Mouse (Mus musculus): ENCODE data around the gene H2-Q10.
"Not testable (repeated sequence)": the region's sequence is repeated elsewhere in the genome, so short reads cannot be mapped to it uniquely, and the experiment has no call there.

H2-Q10 gene

DNA sequence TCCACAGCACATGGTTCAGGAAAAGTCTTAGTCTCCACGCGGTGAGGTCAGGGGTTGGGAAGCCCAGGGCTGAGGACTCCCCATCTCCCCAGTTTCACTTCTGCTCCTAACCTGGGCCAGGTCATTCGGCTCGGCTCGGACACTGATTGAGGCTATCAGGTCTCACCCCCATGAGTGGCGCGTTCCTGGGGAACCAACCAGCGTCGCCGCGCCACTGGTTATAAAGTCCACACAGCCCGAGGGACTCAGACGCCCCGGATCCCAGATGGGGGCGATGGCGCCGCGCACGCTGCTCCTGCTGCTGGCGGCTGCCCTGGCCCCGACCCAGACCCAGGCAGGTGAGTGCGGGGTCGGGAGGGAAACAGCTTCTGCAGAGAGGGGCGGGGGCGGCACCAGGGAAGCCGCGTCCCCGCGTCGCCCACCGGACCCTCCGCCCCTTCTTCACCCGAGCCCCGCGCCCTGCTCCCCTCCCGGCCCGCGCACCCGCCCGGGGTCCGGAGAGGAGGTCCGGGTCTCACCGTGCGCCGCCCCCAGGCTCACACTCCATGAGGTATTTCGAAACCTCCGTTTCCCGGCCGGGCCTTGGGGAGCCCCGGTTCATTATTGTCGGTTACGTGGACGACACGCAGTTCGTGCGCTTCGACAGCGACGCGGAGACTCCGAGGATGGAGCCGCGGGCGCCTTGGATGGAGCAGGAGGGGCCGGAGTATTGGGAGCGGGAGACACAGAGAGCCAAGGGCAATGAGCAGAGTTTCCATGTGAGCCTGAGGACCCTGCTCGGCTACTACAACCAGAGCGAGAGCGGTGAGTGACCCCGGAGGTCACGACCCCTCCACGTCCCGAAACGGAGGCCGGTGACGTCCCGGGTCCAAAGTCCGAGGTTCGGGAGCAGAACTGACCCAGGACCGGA, at the start of gene H2-Q10:
Gene H2-Q10, plus strand, starts transcription at position 248 of the 910 bp plus-strand sequence.
- no peak for DNase-seq (ENCODE audit: low spot score in 2 of 2)

DNA sequence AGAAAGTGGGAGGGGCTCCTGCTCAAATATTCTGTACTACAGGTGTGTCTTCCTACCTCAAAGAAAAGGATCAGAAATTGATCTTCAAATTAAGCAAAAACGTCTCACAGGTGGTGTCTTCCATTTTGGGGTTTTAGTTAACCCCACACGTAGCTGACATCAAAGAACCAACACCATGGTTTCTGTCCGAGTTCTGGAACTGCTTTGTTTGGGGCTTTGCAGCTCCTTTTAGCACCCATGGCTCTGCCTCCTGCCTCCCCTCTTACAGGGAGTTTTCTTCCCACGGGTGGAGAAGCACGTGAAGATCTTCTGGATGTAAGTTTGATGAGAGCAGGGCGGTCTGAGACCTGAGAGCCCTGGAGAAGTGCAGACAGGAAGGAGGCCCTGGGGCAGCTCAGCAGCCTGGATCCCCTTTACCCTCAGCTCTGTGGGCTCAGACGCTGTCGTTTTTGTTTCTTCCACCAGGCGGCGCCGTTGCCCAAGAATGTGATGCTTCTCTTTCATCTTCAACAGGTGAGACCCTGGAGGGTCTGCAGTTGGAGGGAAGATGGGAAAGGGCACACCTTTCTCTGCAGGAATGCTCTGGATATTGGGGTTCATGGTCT, 49.6 kb upstream of the H2-Q10 start:
- DNase-seq (ENCODE audit: low spot score in 2 of 2) = not testable (repeated sequence)

DNA sequence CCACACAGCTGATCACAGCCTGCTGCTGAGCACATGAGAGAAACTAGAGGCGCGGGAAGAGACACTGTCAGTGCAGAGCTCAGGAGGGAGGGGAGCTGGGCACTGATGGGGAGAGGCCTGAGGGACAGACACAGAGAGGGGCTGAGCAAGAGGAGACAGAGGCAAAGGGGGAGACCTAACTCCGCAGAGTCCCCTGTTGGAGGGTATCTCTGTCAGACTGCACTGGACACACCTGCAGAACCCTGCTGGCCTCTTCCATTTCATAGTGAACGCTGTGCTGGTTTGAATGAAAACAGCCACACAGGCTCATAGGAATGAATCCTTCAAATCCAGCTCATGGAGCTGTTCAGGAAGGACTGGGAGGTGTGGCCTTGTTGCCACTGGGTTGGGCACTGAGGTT, 48.6 kb upstream of the H2-Q10 start:
- not testable (repeated sequence) for DNase-seq (ENCODE audit: low spot score in 2 of 2)

DNA sequence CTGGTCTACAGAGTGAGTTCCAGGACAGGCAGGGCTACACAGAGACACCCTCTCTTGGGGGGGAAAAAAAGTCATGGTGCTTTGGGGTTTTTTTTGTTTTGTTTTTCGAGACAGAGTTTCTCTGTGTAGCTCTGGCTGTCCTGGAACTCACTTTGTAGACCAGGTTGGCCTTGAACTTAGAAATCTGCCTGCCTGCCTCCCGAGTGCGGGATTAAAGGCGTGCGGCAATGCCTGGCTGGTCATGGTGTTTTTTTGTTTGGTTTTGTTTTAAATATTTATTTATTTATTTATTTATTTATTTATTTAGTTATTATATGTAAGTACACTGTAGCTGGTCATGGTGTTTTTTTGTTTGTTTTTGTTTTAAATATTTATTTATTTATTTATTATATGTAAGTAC, 47.5 kb upstream of the H2-Q10 start:
- not testable (repeated sequence) for DNase-seq (ENCODE audit: low spot score in 2 of 2)

DNA sequence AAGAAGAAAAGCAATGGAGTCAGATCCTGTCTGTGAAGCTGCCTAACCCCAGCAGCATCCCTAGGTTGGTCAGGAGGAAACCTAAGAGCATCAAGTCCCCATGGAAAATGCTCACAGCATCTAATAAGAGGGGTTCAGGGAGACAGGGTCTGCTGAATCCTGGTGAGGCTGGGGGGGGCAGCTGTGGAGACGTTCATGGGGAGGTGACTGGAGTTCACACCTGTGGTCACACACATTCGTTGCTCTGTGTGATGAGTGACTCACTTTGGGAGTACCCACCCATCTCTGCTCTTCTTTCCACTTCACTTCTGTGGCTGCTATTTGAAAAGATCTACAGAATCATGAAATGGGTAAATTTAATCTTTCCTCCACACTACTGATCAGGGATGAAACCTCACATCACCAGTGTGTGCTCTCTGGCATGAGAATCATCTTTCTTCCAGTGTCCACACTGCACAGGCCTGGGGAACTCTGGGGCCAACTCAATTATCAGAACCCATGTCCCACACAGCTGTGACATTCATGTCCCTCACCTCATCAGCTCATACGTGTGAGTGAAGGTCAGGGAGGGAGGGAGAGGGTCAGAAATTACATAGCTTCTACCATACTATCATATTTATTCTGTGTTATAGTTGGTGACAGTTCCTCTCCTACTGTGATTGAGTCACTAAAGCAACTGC, 46.6 kb upstream of the H2-Q10 start:
- not testable (repeated sequence) for DNase-seq (ENCODE audit: low spot score in 2 of 2)

DNA sequence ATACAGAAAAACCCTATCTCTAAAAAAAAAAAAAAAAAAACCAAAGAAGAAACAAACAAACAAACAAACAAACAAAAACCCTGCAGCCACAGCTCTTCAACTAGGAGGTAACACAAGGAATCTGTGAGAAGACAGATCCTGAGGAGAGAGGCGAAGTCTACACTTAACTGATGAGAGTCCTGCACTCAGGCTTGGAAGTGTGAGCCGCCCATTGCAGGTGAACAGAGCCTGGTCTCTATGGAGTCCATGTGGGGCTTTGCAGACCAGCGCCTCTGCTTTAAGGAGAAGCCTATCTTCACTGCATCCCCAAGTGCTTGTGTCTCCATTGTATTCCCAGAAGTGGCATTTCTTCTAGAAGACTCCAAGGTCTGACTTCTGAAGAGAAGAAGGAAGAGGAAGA, 45.8 kb upstream of the H2-Q10 start:
- not testable (repeated sequence) for DNase-seq (ENCODE audit: low spot score in 2 of 2)

DNA sequence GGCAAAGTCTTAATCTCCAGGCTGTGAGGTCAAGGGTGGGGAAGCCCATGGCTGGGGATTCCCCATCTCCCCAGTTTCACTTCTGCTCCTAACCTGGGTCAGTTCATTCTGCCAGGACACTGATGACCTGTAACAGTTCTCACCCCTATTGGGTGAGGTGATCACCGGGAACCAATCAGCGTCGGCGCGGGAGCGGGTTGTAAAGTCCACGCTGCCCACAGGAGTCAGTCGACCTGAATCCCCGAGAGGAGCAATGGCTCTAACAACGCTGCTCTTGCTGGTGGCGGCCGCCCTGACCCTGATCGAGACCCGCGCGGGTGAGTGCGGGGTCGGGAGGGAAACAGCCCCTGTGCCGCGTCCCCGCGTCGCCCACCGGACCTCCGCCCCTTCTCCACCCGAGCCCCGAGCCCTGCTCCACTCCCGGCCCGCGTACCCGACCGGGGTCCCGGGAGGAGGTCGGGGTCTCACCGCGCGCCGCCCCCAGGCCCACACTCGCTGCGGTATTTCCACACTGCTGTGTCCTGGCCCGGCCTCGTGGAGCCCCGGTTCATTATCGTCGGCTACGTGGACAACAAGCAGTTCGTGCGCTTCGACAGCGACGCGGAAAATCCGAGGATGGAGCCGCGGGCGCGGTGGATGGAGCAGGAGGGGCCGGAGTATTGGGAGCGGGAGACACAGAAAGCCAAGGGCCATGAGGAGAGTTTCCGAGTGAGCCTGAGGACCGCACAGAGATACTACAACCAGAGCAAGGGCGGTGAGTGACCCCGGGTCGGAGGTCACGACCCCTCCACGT, 45.1 kb upstream of the H2-Q10 start, which contains the start of gene H2-Q6:
Gene H2-Q6, plus strand, starts transcription at position 227 of the 793 bp plus-strand sequence.
- not testable (repeated sequence) for DNase-seq (ENCODE audit: low spot score in 2 of 2)

DNA sequence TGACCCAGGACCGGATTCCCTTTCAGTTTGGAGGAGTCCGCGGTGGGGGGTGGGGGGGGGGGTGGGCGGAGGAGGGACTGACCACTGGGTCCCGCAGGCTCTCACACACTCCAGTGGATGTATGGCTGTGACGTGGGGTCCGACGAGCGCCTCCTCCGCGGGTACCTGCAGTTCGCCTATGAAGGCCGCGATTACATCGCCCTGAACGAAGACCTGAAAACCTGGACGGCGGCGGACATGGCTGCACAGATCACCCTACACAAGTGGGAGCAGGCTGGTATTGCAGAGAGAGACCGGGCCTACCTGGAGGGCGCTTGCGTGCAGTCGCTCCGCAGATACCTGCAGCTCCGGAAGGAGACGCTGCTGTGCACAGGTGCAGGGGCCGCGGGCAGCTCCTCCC, 44.4 kb upstream of the H2-Q10 start:
- not testable (repeated sequence) for DNase-seq (ENCODE audit: low spot score in 2 of 2)

DNA sequence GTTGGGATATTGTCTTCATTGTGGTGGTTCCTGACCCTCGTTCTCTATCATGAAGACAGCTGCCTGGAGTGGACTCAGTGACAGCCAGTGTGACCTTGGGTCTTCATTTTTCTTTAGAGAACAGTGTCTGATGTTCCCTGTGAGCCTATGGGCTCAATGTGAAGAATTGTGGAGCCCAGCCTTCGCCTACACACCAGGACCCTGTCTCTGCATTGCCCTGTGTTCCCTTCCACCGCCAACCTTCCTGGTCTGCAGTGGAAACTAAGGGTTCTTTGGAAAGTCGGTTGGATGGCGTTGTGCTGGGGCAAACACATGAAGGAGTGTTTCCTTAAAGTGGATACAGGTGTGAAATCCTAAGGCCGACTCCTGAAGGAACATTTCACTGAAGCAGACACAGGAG, 41.0 kb upstream of the H2-Q10 start:
- DNase-seq (ENCODE audit: low spot score in 2 of 2) = not testable (repeated sequence)

DNA sequence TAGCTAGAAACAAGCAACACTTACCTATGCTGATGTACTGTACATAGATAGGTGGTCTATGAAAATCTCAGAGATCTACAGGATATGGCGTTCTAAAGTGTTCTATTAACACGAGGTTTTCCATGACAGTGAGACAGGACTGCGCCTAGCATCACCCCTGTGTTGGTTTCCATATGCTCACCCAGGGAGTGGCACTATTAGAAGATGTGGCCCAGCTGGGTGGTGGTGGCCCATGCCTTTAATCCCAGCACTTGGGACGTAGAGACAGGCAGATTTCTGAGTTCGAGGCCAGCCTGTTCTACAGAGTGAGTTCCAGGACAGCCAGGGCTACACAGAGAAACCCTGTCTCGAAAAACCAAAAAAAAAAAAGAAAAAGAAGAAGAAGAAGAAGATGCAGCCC, 39.2 kb upstream of the H2-Q10 start:
- DNase-seq (ENCODE audit: low spot score in 2 of 2) = not testable (repeated sequence)

DNA sequence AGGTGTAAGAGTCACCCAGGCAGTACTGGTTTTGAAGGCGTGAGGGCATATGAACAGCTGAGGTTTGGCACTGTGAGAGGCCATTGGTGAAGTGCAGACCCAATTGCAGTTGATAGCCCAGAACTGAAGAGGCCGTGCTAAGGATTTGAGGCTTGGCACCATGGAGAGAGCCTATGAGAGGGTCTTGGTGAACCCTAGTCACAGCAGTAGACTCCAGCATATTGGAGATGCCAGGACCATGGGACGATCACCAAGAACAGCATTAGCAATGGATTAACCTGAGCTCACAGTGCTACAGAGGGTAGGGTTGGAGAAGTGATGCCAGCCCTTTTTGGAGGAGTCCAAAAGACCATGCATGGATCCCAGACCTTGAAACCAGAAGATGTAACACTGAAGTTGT, 37.7 kb upstream of the H2-Q10 start:
- DNase-seq (ENCODE audit: low spot score in 2 of 2) = not testable (repeated sequence)

DNA sequence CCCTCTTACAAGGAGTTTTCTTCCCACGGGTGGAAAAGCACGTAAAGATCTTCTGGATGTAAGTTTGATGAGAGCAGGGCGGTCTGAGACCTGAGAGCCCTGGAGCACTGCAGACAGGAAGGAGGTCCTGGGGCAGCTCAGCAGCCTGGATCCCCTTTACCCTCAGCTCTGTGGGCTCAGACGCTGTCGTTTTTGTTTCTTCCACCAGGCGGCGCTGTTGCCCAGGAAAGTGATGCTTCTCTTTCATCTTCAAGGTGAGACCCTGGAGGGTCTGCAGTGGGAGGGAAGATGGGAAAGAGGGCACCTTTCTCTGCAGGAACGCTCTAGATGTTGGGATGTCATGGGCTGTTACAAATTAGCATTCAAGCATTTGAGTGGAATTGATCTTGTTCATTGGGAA, 35.1 kb upstream of the H2-Q10 start:
- not testable (repeated sequence) for DNase-seq (ENCODE audit: low spot score in 2 of 2)

DNA sequence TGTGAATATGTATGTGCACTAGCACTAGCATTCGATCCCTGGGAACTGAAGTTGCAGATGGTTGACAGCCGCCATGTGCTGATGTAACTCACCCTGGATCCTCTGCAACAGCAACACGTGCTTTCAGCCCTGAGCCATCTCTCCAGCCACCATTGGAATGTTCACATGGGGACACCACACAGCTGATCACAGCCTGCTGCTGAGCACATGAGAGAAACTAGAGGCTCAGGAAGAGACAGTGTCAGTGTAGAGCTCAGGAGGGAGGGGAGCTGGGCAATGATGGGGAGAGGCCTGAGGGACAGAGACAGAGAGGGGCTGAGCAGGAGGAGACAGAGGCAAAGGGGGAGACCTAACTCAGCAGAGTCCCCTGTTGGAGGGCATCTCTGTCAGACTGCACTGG, 34.3 kb upstream of the H2-Q10 start:
- not testable (repeated sequence) for DNase-seq (ENCODE audit: low spot score in 2 of 2)

DNA sequence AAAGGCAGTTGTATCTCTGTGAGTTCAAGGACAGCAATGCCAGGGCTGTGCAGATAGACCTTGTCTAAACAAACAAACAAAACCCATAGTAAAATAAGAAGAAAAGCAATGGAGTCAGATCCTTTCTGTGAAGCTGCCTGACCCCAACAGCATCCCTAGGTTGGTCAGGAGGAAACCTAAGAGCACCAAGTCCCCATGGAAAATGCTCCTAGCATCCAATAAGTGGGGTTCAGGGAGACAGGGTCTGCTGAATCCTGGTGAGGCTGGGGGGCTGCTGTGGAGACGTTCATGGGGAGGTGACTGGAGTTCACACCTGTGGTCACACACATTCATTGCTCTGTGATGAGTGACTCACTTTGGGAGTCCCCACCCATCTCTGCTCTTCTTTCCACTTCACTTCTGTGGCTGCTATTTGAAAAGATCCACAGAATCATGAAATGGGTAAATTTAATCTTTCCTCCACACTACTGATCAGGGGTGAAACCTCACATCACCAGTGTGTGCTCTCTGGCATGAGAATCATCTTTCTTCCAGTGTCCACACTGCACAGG, 32.4 kb upstream of the H2-Q10 start:
- not testable (repeated sequence) for DNase-seq (ENCODE audit: low spot score in 2 of 2)

DNA sequence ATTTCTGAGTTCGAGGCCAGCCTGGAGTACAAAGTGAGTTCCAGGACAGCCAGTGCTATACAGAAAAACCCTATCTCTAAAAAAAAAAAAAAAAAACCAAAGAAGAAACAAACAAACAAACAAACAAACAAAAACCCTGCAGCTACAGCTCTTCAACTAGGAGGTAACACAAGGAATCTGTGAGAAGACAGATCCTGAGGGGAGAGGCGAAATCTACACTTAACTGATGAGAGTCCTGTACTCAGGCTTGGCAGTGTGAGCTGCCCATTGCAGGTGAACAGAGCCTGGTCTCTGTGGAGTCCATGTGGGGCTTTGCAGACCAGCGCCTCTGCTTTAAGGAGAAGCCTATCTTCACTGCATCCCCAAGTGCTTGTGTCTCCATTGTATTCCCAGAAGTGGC, 31.5 kb upstream of the H2-Q10 start:
- DNase-seq (ENCODE audit: low spot score in 2 of 2) = not testable (repeated sequence)

DNA sequence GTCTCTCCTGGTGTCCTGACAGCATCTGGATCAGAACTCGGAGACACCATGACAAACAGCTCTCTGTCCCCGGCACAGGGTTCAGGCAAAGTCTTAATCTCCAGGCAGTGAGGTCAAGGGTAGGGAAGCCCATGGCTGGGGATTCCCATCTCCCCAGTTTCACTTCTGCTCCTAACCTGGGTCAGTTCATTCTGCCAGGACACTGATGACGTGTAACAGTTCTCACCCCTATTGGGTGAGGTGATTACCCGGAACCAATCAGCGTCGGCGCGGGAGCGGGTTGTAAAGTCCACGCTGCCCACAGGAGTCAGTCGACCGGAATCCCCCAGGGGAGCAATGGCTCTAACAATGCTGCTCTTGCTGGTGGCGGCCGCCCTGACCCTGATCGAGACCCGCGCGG, 31.0 kb upstream of the H2-Q10 start, which contains the start of gene H2-Q7:
Gene H2-Q7, plus strand, starts transcription at position 271 of the 400 bp plus-strand sequence.
- peak; percentile 40 to 43 for DNase-seq (ENCODE audit: low spot score in 2 of 2)

DNA sequence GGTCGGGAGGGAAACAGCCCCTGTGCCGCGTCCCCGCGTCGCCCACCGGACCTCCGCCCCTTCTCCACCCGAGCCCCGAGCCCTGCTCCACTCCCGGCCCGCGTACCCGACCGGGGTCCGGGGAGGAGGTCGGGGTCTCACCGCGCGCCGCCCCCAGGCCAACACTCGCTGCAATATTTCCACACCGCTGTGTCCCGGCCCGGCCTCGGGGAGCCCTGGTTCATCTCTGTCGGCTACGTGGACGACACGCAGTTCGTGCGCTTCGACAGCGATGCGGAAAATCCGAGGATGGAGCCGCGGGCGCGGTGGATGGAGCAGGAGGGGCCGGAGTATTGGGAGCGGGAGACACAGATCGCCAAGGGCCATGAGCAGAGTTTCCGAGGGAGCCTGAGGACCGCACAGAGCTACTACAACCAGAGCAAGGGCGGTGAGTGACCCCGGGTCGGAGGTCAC, 30.6 kb upstream of the H2-Q10 start:
- DNase-seq (ENCODE audit: low spot score in 2 of 2) = not testable (repeated sequence)

DNA sequence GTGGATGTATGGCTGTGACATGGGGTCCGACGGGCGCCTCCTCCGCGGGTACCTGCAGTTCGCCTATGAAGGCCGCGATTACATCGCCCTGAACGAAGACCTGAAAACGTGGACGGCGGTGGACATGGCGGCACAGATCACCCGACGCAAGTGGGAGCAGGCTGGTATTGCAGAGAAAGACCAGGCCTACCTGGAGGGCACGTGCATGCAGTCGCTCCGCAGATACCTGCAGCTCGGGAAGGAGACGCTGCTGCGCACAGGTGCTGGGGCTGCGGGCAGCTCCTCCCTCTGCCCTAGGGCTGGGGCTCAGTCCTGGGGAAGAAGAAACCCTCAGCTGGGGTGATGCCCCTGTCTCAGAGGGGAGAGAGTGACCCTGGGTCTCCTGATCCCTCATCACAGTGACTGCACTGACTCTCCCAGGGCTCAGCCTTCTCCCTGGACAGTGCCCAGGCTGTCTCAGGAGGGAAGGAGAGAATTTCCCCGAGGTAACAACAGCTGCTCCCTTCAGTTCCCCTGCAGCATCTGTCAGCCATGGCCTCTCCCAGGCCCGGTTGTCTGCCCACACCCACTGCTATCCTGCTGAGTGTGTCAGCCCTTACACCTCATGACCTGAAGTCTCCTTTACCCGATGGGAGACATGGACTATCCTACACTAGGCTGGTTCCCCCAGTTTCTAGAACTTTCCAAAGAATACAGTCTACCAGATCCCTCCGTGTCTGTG, 29.8 kb upstream of the H2-Q10 start:
- not testable (repeated sequence) for DNase-seq (ENCODE audit: low spot score in 2 of 2)

DNA sequence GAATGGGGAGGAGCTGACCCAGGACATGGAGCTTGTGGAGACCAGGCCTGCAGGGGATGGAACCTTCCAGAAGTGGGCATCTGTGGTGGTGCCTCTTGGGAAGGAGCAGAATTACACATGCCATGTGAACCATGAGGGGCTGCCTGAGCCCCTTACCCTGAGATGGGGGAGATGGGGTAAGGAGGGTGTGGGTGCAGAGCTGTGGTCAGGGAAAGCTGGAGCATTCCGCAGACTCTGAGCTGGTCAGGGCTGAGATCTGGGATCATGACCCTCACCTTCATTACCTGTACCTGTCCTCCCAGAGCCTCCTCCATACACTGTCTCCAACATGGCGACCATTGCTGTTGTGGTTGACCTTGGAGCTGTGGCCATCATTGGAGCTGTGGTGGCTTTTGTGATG, 27.5 kb upstream of the H2-Q10 start:
- not testable (repeated sequence) for DNase-seq (ENCODE audit: low spot score in 2 of 2)

DNA sequence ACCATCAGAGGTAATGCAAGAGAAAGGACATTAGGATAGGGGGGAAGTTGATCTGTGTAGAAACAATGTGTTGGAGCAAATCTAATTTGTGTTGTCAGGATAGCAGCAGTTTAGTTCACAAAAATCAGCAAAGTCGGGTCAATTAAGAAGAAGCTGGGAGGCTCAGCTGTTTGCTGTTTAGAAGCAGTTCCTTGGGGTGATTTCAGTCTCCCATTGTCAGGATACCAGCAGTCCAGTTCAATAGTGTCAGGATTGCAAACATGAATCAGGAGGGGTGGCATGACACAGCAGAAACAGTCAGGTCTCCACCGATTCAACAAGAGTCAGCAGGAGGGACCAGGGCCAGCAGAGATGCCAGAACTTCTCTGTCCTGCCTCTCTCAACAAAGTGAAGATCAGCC, 25.4 kb upstream of the H2-Q10 start:
- not testable (repeated sequence) for DNase-seq (ENCODE audit: low spot score in 2 of 2)

Data from frontal cortex, postnatal 14 days (tissue).